In genomic region chr11:68706524-68707429, GRCm38 (mm10) we compare ENCODE assay signal across 11 mouse cellular contexts. TPM values are rescaled to one million over a fixed set of nuclear protein-coding genes. Genes with fewer than 3 reads are reported as not detected.
DNase-seq lines count a peak whose midpoint lies in the region; ATAC-seq and TF ChIP-seq lines count a peak whose summit lies in the region.
"Had no signal": no experiment of that assay in that cellular context is flagged by ENCODE, and none has a peak within 500 bp of the region (broad histone marks: within the 10 kb centered on the region; RNA-seq: fewer than 3 reads in every experiment).

No protein-coding gene starts in this region.

- TF ChIP-seq EP300 in lung, postnatal 0 days (IDR thresholded peaks at IDR 0.05), result 0 out of 2 replicates have a peak, but pooled peaks have one; percentile 9
- no peak for TF ChIP-seq EP300 in heart, postnatal 0 days (IDR thresholded peaks at IDR 0.05; ENCODE audit: low read depth)

- no peaks in the 10 kb centered on the region for H3K4me1 ChIP-seq in lung, postnatal 0 days (ENCODE audit: insufficient read depth, low read depth, low read length)
- H3K4me1 ChIP-seq in heart, postnatal 0 days (ENCODE audit: control insufficient read depth, insufficient read depth), result peaks cover 11% of the 10 kb centered on the region
- no peaks in the 10 kb centered on the region for H3K4me1 ChIP-seq in stomach, embryonic 16.5 days (ENCODE audit: control insufficient read depth, insufficient read depth, low read length)
- H3K4me1 ChIP-seq in forebrain, embryonic 15.5 days, result peaks cover 3% of the 10 kb centered on the region; the same call in 1 of the 2 replicates

- 0 out of 2 replicates have a peak, but pooled peaks cover 6% of the 10 kb centered on the region for H3K36me3 ChIP-seq in lung, postnatal 0 days (ENCODE audit: insufficient read depth, low read length)
- peaks cover 29% of the 10 kb centered on the region for H3K36me3 ChIP-seq in heart, postnatal 0 days (replicated peaks; ENCODE audit: control insufficient read depth, insufficient read depth, low read length)
- peaks cover 18% of the 10 kb centered on the region for H3K36me3 ChIP-seq in stomach, embryonic 16.5 days (ENCODE audit: control insufficient read depth, insufficient read depth, low read length)
- H3K36me3 ChIP-seq in forebrain, embryonic 15.5 days, result peaks cover 34% of the 10 kb centered on the region

- peak; percentile 27; the same call in 1 of the 2 replicates for TF ChIP-seq CTCF in lung, postnatal 0 days (IDR thresholded peaks at IDR 0.05)
- TF ChIP-seq CTCF in heart, postnatal 0 days (IDR thresholded peaks at IDR 0.05; ENCODE audit: low read depth), result no peak; the same call in none of the 2 replicates

- WGBS in lung, postnatal 0 days, result 64% methylated on average over 9 of the region's 9 CpGs
- 21% methylated on average over 9 of the region's 9 CpGs for WGBS in heart, postnatal 0 days
- WGBS in stomach, embryonic 16.5 days, result 65% methylated on average over 9 of the region's 9 CpGs
- 73% methylated on average over 9 of the region's 9 CpGs for WGBS in forebrain, embryonic 15.5 days

- peak; percentile 35 to 51 for DNase-seq in cerebellum, postnatal 25 days
- DNase-seq in cerebellum, postnatal 14 days, result no peak
- DNase-seq in lung, postnatal 0 days (ENCODE audit: low spot score), result peak; percentile 70
- no peak for DNase-seq in lung, postnatal 14 days
- DNase-seq in heart, postnatal 0 days (ENCODE audit: low spot score), result peak; percentile 82
- no peak for DNase-seq in c-Kit-positive CD71-positive TER-119-positive erythroid progenitor cells, embryonic 14.5 days (ENCODE audit: low spot score)
- DNase-seq: cerebellum, adult 9-11 months had no signal

- no peak overlapping the region for H3K9ac ChIP-seq in lung, postnatal 0 days (replicated peaks; ENCODE audit: low read depth)
- no peak overlapping the region for H3K9ac ChIP-seq in heart, postnatal 0 days (replicated peaks; ENCODE audit: low read depth, low read length)
- H3K9ac ChIP-seq in stomach, embryonic 16.5 days (ENCODE audit: low read length), result no peak overlapping the region
- no peak overlapping the region for H3K9ac ChIP-seq in forebrain, embryonic 15.5 days (replicated peaks)
- H3K9ac ChIP-seq: stomach, embryonic 15.5 days had no signal

- no peaks in the 10 kb centered on the region for H3K27me3 ChIP-seq in lung, postnatal 0 days (replicated peaks; ENCODE audit: insufficient read depth, low read length)
- H3K27me3 ChIP-seq in heart, postnatal 0 days (ENCODE audit: control insufficient read depth, insufficient read depth, low read length), result no peaks in the 10 kb centered on the region
- no peaks in the 10 kb centered on the region for H3K27me3 ChIP-seq in stomach, embryonic 16.5 days (ENCODE audit: control insufficient read depth, insufficient read depth, low read length)
- no peaks in the 10 kb centered on the region for H3K27me3 ChIP-seq in forebrain, embryonic 15.5 days
- H3K27me3 ChIP-seq: stomach, embryonic 15.5 days had no signal

- H3K4me2 ChIP-seq in lung, postnatal 0 days (replicated peaks; ENCODE audit: low read depth, low read length), result no peak overlapping the region
- H3K4me2 ChIP-seq in heart, postnatal 0 days (ENCODE audit: low read depth, low read length), result 0 out of 2 replicates have a peak overlapping the region, but pooled peaks have one; percentile 30
- no peak overlapping the region for H3K4me2 ChIP-seq in stomach, embryonic 16.5 days (ENCODE audit: low read depth, low read length)
- no peak overlapping the region for H3K4me2 ChIP-seq in forebrain, embryonic 15.5 days (replicated peaks)
- H3K4me2 ChIP-seq: stomach, embryonic 15.5 days had no signal

- H3K4me3 ChIP-seq in lung, postnatal 0 days (ENCODE audit: low read depth, low read length), result no peak overlapping the region
- H3K4me3 ChIP-seq in heart, postnatal 0 days (ENCODE audit: low read depth, low read length), result no peak overlapping the region
- no peak overlapping the region for H3K4me3 ChIP-seq in stomach, embryonic 16.5 days (replicated peaks; ENCODE audit: low read length)
- H3K4me3 ChIP-seq in forebrain, embryonic 15.5 days, result no peak overlapping the region
- H3K4me3 ChIP-seq: stomach, embryonic 15.5 days had no signal

- H3K27ac ChIP-seq in lung, postnatal 0 days (ENCODE audit: low read length), result peak overlapping the region; percentile 22; the same call in 1 of the 2 replicates
- peak overlapping the region; percentile 82 for H3K27ac ChIP-seq in heart, postnatal 0 days (ENCODE audit: low read depth)
- H3K27ac ChIP-seq in stomach, embryonic 16.5 days (ENCODE audit: low read length), result 0 out of 2 replicates have a peak overlapping the region, but pooled peaks have one; percentile 2
- H3K27ac ChIP-seq in forebrain, embryonic 15.5 days (replicated peaks), result no peak overlapping the region
- H3K27ac ChIP-seq: stomach, embryonic 15.5 days had no signal

- H3K9me3 ChIP-seq in lung, postnatal 0 days (ENCODE audit: low read length), result no peaks in the 10 kb centered on the region
- H3K9me3 ChIP-seq in heart, postnatal 0 days (replicated peaks; ENCODE audit: control insufficient read depth, low read length), result no peaks in the 10 kb centered on the region
- H3K9me3 ChIP-seq in stomach, embryonic 16.5 days (replicated peaks; ENCODE audit: control insufficient read depth, low read length), result no peaks in the 10 kb centered on the region
- no peaks in the 10 kb centered on the region for H3K9me3 ChIP-seq in forebrain, embryonic 15.5 days
- H3K9me3 ChIP-seq: stomach, embryonic 15.5 days had no signal

- ATAC-seq in lung, postnatal 0 days, result peak; percentile 40
- ATAC-seq in heart, postnatal 0 days (ENCODE audit: insufficient read depth, low read depth), result peak; percentile 84
- ATAC-seq in stomach, embryonic 16.5 days (ENCODE audit: insufficient read depth, low FRiP score), result no peak
- no peak for ATAC-seq in forebrain, embryonic 15.5 days (replicated peaks)
- ATAC-seq: forebrain, embryonic 16.5 days had no signal

RNA-seq across cellular contexts. Expression of gene Myh10, which starts 15.4 kb away (rescaled TPM):
- 51.8 and 60.5 TPM in 2 replicates for polyA plus RNA-seq in lung, postnatal 0 days (2015; fragmentation: Nextera tagmentation; extraction: Ambion mirVana)
- total RNA-seq in heart, postnatal 0 days (2014; rRNA removed; ENCODE audit: low replicate concordance), result 82.8 and 150 TPM in 2 replicates
- 34.9 and 39.5 TPM in 2 replicates for polyA plus RNA-seq in heart, postnatal 0 days (2015; fragmentation: Nextera tagmentation; extraction: Ambion mirVana)
- polyA plus RNA-seq in stomach, embryonic 16.5 days (2015; fragmentation: Nextera tagmentation; extraction: Ambion mirVana), result 81.9 and 89.9 TPM in 2 replicates
- 115 and 118 TPM in 2 replicates for polyA plus RNA-seq in forebrain, embryonic 15.5 days (2015; fragmentation: Nextera tagmentation; extraction: Ambion mirVana)

Comparison
In these comparisons a context has a peak if more than half of its experiments do, and no peak if none do; other contexts are left out.
1. DNase-seq: peak in cerebellum, postnatal 25 days (2 of 2), lung, postnatal 0 days (single experiment) and heart, postnatal 0 days (single experiment); none in cerebellum, postnatal 14 days (0 of 2), lung, postnatal 14 days (single experiment) and c-Kit-positive CD71-positive TER-119-positive erythroid progenitor cells, embryonic 14.5 days (single experiment).
2. ATAC-seq: peak in lung, postnatal 0 days (single experiment) and heart, postnatal 0 days (single experiment); none in stomach, embryonic 16.5 days (single experiment) and forebrain, embryonic 15.5 days (single experiment).